Mouse (Mus musculus) induced T-regulatory cell, adult 2 months (primary cell): ENCODE measurements at regions not wholly inside any gene's neighbourhood (a gene's known extent, or its start where the extent isn't known, plus 50 kb on each side); places are given as distances from the start of the nearest gene placed in this dataset.

Experiments used
- DNase-seq: peaks from one replicate; pipeline ENCODE4 v3.0.0-alpha.2; 2012; ENCODE audit warnings: low read depth

- no peak for DNase-seq
Measured at GRCm38 (mm10) chr12:90469754-90470153, 268.5 kb downstream of the Dio2 start.

- no peak for DNase-seq
Measured at GRCm38 (mm10) chr12:90460121-90460520, 278.1 kb downstream of the Dio2 start.

- no peak for DNase-seq
Measured at GRCm38 (mm10) chr12:90440672-90441071, 297.6 kb downstream of the Dio2 start.

- DNase-seq: no peak
Measured at GRCm38 (mm10) chr12:90425276-90426063, 312.8 kb downstream of the Dio2 start.

- DNase-seq: no peak
Measured at GRCm38 (mm10) chr12:90417590-90418221, 320.5 kb downstream of the Dio2 start.

GRCm38 (mm10) chr12:90408716-90409115, 329.5 kb downstream of the Dio2 start:
- no peak for DNase-seq

GRCm38 (mm10) chr12:90398564-90398963, 339.7 kb downstream of the Dio2 start:
- peak; percentile 25 for DNase-seq
